Mouse (Mus musculus): Measurements from ENCODE around the gene Zfp536. TPM values are rescaled to one million over a fixed set of nuclear protein-coding genes. Genes with fewer than 3 reads are reported as not detected.

Gene Zfp536
- polyA plus RNA-seq, 1 experiment = not detected

DNA sequence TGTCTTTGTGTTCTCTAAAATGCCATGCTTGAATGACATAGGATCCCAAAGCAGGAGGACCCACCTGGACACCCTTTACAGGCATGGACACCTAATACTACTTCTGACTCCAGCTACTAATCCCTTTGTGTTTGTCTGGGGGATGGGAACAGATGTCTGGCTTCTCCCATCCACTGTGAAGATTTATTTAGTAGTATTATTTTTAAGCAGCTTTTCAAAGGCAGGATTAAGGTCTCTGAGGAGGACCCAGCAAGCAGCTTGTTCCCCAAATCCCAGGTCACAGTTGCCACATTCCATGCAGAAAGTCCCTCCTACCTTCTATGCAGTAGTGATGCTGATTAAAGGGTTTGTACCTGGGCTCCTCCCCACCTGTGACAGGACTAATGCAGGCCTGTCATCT is 347.4 kb downstream of the Zfp536 start:
- no peaks in the 10 kb centered on the region for H3K9me3 ChIP-seq (replicated peaks; ENCODE audit: control insufficient read depth, insufficient read depth, low read length, poor library complexity, severe bottlenecking)
- TF ChIP-seq CTCF (IDR thresholded peaks at IDR 0.05; ENCODE audit: low read depth, low read length) (no peak), EP300 (IDR thresholded peaks at IDR 0.05; ENCODE audit: insufficient read depth, low read depth, low read length) (no peak), POLR2A (IDR thresholded peaks at IDR 0.05; ENCODE audit: insufficient read depth, low read length) (no peak)
- no peaks in the 10 kb centered on the region for H3K36me3 ChIP-seq (ENCODE audit: control insufficient read depth, insufficient read depth, low read length, poor library complexity, severe bottlenecking)
- H3K27ac ChIP-seq (ENCODE audit: insufficient read depth, low read length) = no peak overlapping the region
- no peaks in the 10 kb centered on the region for H3K4me1 ChIP-seq (ENCODE audit: control insufficient read depth, insufficient read depth, low read length)
- H3K9ac ChIP-seq (ENCODE audit: low read depth, poor library complexity, severe bottlenecking) = no peak overlapping the region
- H3K27me3 ChIP-seq (ENCODE audit: control insufficient read depth, insufficient read depth, low read length, poor library complexity, severe bottlenecking) = no peaks in the 10 kb centered on the region
- H3K4me3 ChIP-seq (ENCODE audit: low read depth, low read length) = no peak overlapping the region

DNA sequence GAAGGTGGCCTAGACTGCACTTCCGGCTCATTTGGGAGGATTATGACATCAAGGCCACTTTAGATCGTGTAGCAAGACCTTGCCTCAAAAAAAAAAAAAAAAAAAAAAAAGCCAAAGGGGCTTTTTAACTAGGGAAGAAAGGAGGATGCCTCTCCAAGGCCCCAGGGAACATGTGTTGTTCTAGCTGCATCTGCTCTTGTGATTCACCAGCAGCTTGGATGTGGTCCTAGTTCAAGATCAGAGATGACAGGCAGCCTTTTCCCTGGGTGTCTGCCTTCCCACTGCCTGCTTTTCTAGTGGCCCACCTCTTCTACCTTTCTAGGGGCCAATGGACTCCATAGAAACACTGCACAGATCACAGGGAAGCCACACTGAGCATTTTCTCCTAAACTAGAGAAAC is 350.5 kb downstream of the Zfp536 start:
- H3K36me3 ChIP-seq (ENCODE audit: control insufficient read depth, insufficient read depth, low read length, poor library complexity, severe bottlenecking) = no peaks in the 10 kb centered on the region
- H3K9me3 ChIP-seq (replicated peaks; ENCODE audit: control insufficient read depth, insufficient read depth, low read length, poor library complexity, severe bottlenecking) = no peaks in the 10 kb centered on the region
- H3K27me3 ChIP-seq (ENCODE audit: control insufficient read depth, insufficient read depth, low read length, poor library complexity, severe bottlenecking) = no peaks in the 10 kb centered on the region
- H3K4me1 ChIP-seq (ENCODE audit: control insufficient read depth, insufficient read depth, low read length) = no peaks in the 10 kb centered on the region
- no peak overlapping the region for H3K9ac ChIP-seq (ENCODE audit: low read depth, poor library complexity, severe bottlenecking)
- no peak overlapping the region for H3K4me3 ChIP-seq (ENCODE audit: low read depth, low read length)
- TF ChIP-seq POLR2A (IDR thresholded peaks at IDR 0.05; ENCODE audit: insufficient read depth, low read length) (no peak), EP300 (IDR thresholded peaks at IDR 0.05; ENCODE audit: insufficient read depth, low read depth, low read length) (no peak), CTCF (IDR thresholded peaks at IDR 0.05; ENCODE audit: low read depth, low read length) (no peak)
- H3K27ac ChIP-seq (ENCODE audit: insufficient read depth, low read length) = no peak overlapping the region

Other genes with a start within 250 kb of the Zfp536 start
- gene Uri1, start 249.9 kb upstream of the Zfp536 start, polyA plus RNA-seq (2011; ENCODE audit: insufficient read depth, insufficient read length, low read depth, missing spikeins) = 182 and 205 TPM in 2 replicates